Mouse (Mus musculus): ENCODE measurements at regions not wholly inside any gene's neighbourhood (a gene's known extent, or its start where the extent isn't known, plus 50 kb on each side); places are given as distances from the start of the nearest gene placed in this dataset.

DNA sequence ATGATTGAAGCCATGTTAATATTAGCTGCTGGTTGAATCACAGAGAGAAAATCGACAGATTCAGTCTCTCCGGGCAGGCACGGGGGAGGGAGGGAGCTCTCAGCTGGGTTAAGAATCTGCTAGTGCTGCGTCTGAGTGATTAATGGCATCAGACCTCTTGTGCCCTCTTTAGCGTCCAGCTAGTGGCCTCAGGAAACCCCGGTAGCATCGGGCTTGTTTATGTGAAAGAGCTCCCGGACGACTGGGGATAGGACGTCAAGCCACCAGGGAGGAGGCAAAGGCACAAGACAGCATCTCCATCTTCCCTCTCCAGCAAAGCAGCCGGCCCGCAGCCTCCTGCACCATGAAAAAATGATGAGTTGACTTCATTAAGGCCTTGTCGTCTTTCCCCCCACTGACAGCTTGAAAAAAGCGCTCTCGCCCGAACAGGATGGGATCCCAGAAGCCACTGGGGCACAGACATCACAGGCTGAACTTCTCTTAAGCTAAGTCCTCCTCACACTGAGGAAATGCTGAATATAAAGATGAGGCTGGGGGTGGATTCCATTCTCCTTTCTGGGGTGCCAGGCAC lies 294.9 kb downstream of the CK137956 start:
- TF ChIP-seq CTCF (IDR thresholded peaks at IDR 0.05; ENCODE audit: insufficient read depth, low read depth, low read length) (no peak), POLR2A (IDR thresholded peaks at IDR 0.05; ENCODE audit: insufficient read depth, low read depth, low read length) (no peak)
